Mouse (Mus musculus) kidney, embryonic 16.5 days (tissue): ENCODE measurements around the gene Epn3. TPM values are rescaled to one million over a fixed set of nuclear protein-coding genes. Genes with fewer than 3 reads are reported as not detected.

Experiments used
- ATAC-seq: fragments of 200-750 bp; cut with Nextera tagmentation; 2 replicates; pipeline ENCODE4 v1.8.0; 2017; ENCODE audit warnings: moderate TSS enrichment; ENCODE audit not compliant: low FRiP score, low TSS enrichment
- H3K27ac ChIP-seq: fragments of 300-500 bp; sonication (generic); 2 replicates; pipeline ENCODE4 v1.5.1; 2014; ENCODE audit warnings: low read length
- H3K27me3 ChIP-seq: fragments of 300-500 bp; sonication (generic); 2 replicates; pipeline ENCODE4 v1.6.1; 2014; ENCODE audit warnings: low read length, control low read depth, mixed read lengths; ENCODE audit not compliant: insufficient read depth
- H3K36me3 ChIP-seq: fragments of 300-500 bp; sonication (generic); 2 replicates; pipeline ENCODE4 v1.6.1; 2014; ENCODE audit warnings: low read length, control low read depth, mixed read lengths; ENCODE audit not compliant: insufficient read depth
- H3K4me1 ChIP-seq: fragments of 300-500 bp; sonication (generic); 2 replicates; pipeline ENCODE4 v1.6.1; 2014; ENCODE audit warnings: low read length, control low read depth, mixed read lengths; ENCODE audit not compliant: insufficient read depth
- H3K4me2 ChIP-seq: fragments of 300-500 bp; sonication (generic); replicated peaks from 2 replicates; pipeline ENCODE4 v1.6.1; 2014; ENCODE audit warnings: low read depth, low read length
- H3K4me3 ChIP-seq: fragments of 300-500 bp; sonication (generic); 2 replicates; pipeline ENCODE4 v1.5.1; 2014; ENCODE audit warnings: mild to moderate bottlenecking, low read length
- H3K9ac ChIP-seq: fragments of 300-500 bp; sonication (generic); replicated peaks from 2 replicates; pipeline ENCODE4 v1.6.1; 2014; ENCODE audit warnings: low read length
- H3K9me3 ChIP-seq: fragments of 300-500 bp; sonication (generic); 2 replicates; pipeline ENCODE4 v1.6.1; 2016; ENCODE audit warnings: low read length, control low read depth
- WGBS: fragments of 180-500 bp; shearing (Covaris S2); extraction: QIAGEN DNeasy Blood & Tissue Kit; methylation state at CpG from one replicate; pipeline ENCODE4 v1.1.7; 2014; 5-methylcytosine and 5-hydroxymethylcytosine counted together
- polyA plus RNA-seq: library from polyadenylated mRNA; unstranded; fragments of >200 nt; fragmentation: Nextera tagmentation; extraction: Ambion mirVana; gene quantifications from 2 replicates; pipeline ENCODE4 v1.2.1, GENCODE M21; 2015

Gene Epn3
- polyA plus RNA-seq = 23.4 and 28.2 TPM in 2 replicates

DNA sequence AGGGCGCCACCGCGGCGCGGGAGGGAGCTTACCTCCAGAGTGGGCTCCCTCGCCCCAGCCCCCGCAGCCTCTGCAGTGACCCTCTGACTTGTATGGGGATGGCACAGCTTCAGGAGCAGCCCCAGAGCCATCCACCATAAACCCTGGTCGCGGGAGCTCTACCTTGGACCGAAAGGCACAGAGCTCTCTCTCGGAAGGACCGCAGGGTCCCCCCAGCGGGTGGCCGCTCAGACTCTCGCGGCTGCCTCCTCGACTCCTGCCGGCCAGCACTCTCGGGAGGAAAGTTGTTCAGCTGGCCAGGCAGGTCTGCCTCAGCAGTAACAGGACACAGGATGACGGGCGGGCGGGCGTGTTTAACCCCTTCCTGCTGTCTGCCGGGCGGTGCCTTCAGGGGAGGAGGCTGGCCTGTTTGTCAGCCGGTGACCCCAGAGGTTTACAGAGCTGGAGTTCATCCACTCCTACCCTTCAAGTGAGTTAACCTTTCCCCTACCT is at the start of gene Epn3:
Gene Epn3, minus strand, starts transcription at position 314 of the 492 bp plus-strand sequence.
- peaks cover 4% of the 10 kb centered on the region; the same call in 1 of the 2 replicates for H3K36me3 ChIP-seq
- H3K27me3 ChIP-seq = no peaks in the 10 kb centered on the region
- under 1% methylated on average over 23 of the region's 26 CpGs for WGBS
- H3K9ac ChIP-seq = peak within 1 kb of the TSS; percentile 72
- peak; percentile 74 for ATAC-seq
- no peaks in the 10 kb centered on the region for H3K9me3 ChIP-seq
- peaks cover 53% of the 10 kb centered on the region for H3K4me1 ChIP-seq
- peak within 1 kb of the TSS; percentile 94 for H3K27ac ChIP-seq
- peak within 1 kb of the TSS; percentile 56 for H3K4me2 ChIP-seq
- peak within 1 kb of the TSS; percentile 51 for H3K4me3 ChIP-seq

GRCm38 (mm10) chr11:94548888-94549690 is 49.3 kb upstream of the Epn3 start, which contains the start of gene Rsad1:
Rsad1 (minus strand) TSS chr11:94549255.
- 0 out of 2 replicates have a peak, but pooled peaks cover 6% of the 10 kb centered on the region for H3K36me3 ChIP-seq

DNA sequence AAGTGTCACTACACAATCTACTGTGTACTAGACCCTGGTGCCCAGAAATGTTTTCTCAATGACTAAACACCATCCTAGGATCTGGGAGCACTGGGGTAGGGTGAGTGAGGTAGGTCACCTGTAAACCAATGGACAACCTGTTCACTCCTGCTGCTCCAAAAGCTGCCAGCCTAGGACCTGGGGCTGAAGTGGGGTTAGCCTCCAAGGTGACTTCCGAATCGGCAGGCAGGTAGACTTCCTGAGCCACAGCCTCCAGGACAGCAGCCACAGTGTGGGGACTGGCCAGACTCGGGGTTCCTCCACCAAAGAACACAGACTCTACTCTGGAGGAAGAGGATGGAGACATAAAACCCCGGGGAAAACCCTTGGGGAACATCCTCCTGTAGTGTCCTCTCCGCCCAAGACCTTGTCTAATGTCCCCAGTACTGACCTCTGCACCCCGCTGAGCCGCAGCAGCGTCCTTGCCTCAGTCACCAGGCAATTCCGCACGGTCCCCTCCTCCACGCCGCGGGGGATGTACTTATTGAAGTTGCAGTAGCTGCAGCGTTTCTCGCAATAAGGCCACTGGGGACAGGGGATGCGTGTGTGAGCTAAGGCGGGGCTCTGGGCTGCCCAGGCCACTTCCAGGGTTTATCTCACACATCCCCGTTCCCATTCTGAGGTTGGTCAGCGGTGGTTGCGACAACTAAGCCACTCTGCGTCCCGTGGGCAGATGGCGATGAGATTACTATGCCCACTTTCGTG is 48.4 kb upstream of the Epn3 start:
- H3K4me1 ChIP-seq = peaks cover 14% of the 10 kb centered on the region
- H3K9me3 ChIP-seq = no peaks in the 10 kb centered on the region
- H3K4me3 ChIP-seq = peak overlapping the region; percentile 65
- peak; percentile 24; the same call in 1 of the 2 replicates for ATAC-seq
- peak overlapping the region; percentile 81 for H3K9ac ChIP-seq
- H3K36me3 ChIP-seq = 0 out of 2 replicates have a peak, but pooled peaks cover 6% of the 10 kb centered on the region
- peak overlapping the region; percentile 75 for H3K4me2 ChIP-seq
- 11% methylated on average over 24 of the region's 24 CpGs for WGBS
- no peak overlapping the region for H3K27ac ChIP-seq
- no peaks in the 10 kb centered on the region for H3K27me3 ChIP-seq

More at GRCm38 (mm10) chr11:94548888-94549690, 49.3 kb upstream of the Epn3 start, which contains the start of gene Rsad1:
- no peaks in the 10 kb centered on the region for H3K9me3 ChIP-seq
- peaks cover 9% of the 10 kb centered on the region for H3K4me1 ChIP-seq
- H3K27ac ChIP-seq = peak within 1 kb of the TSS; percentile 90
- H3K4me3 ChIP-seq = peak within 1 kb of the TSS; percentile 65
- 2% methylated on average over 49 of the region's 49 CpGs for WGBS
- peak within 1 kb of the TSS; percentile 81 for H3K9ac ChIP-seq
- peak within 1 kb of the TSS; percentile 75 for H3K4me2 ChIP-seq
- peak; percentile 92 for ATAC-seq
- no peaks in the 10 kb centered on the region for H3K27me3 ChIP-seq

GRCm38 (mm10) chr11:94547271-94547670 is 47.5 kb upstream of the Epn3 start:
- no peak overlapping the region for H3K9ac ChIP-seq
- H3K36me3 ChIP-seq = 0 out of 2 replicates have a peak, but pooled peaks cover 5% of the 10 kb centered on the region
- WGBS = 94% methylated on average over 6 of the region's 6 CpGs
- H3K4me3 ChIP-seq = no peak overlapping the region
- no peak overlapping the region for H3K27ac ChIP-seq
- no peaks in the 10 kb centered on the region for H3K9me3 ChIP-seq
- H3K4me1 ChIP-seq = peaks cover 14% of the 10 kb centered on the region
- ATAC-seq = no peak
- no peak overlapping the region for H3K4me2 ChIP-seq
- no peaks in the 10 kb centered on the region for H3K27me3 ChIP-seq

GRCm38 (mm10) chr11:94546381-94546780 is 46.6 kb upstream of the Epn3 start:
- peaks cover 14% of the 10 kb centered on the region for H3K4me1 ChIP-seq
- H3K36me3 ChIP-seq = 0 out of 2 replicates have a peak, but pooled peaks cover 9% of the 10 kb centered on the region
- no peaks in the 10 kb centered on the region for H3K9me3 ChIP-seq
- no peak overlapping the region for H3K4me2 ChIP-seq
- no peak overlapping the region for H3K4me3 ChIP-seq
- ATAC-seq = no peak
- no peak overlapping the region for H3K9ac ChIP-seq
- H3K27me3 ChIP-seq = no peaks in the 10 kb centered on the region
- no peak overlapping the region for H3K27ac ChIP-seq
- WGBS = 88% methylated on average over 5 of the region's 5 CpGs

- Histone ChIP-seq H3K4me3 (0 out of 2 replicates have a peak overlapping the region, but pooled peaks have one; percentile 7), H3K9me3 (no peaks in the 10 kb centered on the region), H3K27ac (no peak overlapping the region), H3K36me3 (0 out of 2 replicates have a peak, but pooled peaks cover 9% of the 10 kb centered on the region), H3K4me1 (peaks cover 14% of the 10 kb centered on the region), H3K4me2 (peak overlapping the region; percentile 22), H3K9ac (no peak overlapping the region; the same call in 1 of the 2 replicates), H3K27me3 (no peaks in the 10 kb centered on the region)
- no peak for ATAC-seq
- WGBS = 46% methylated on average over 18 of the region's 18 CpGs
Observed at GRCm38 (mm10) chr11:94544422-94544821, 44.6 kb upstream of the Epn3 start.

DNA sequence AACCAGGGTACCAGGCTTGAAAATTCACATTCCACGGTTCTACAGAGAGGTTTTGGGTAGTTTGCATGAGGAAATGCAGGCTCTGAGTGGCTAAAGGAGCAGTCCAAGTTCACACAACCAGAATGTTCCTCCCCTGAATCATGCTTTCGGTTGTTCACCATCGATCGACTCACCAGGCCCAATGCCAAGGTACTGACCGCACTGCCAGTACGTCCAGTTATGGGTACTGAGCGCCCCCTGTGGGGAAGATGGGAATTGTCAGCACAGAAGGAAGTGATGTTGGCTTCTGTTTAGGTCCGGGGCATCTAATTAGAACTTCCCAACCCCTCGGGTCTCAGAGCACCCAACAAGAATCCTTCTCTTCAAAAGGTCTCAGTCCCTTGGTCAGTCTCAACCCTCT is 44.2 kb upstream of the Epn3 start:
- H3K9ac ChIP-seq = no peak overlapping the region; the same call in 1 of the 2 replicates
- H3K4me2 ChIP-seq = peak overlapping the region; percentile 22
- ATAC-seq = peak; percentile 28; the same call in 1 of the 2 replicates
- no peak overlapping the region for H3K27ac ChIP-seq
- no peaks in the 10 kb centered on the region for H3K27me3 ChIP-seq
- no peak overlapping the region for H3K4me3 ChIP-seq
- 26% methylated on average over 9 of the region's 9 CpGs for WGBS
- peaks cover 14% of the 10 kb centered on the region for H3K4me1 ChIP-seq
- no peaks in the 10 kb centered on the region for H3K9me3 ChIP-seq
- 0 out of 2 replicates have a peak, but pooled peaks cover 9% of the 10 kb centered on the region for H3K36me3 ChIP-seq

GRCm38 (mm10) chr11:94543344-94543743 is 43.6 kb upstream of the Epn3 start:
- H3K36me3 ChIP-seq = 0 out of 2 replicates have a peak, but pooled peaks cover 9% of the 10 kb centered on the region
- no peak overlapping the region for H3K4me3 ChIP-seq
- no peak overlapping the region for H3K27ac ChIP-seq
- no peak overlapping the region for H3K9ac ChIP-seq
- ATAC-seq = no peak
- no peak overlapping the region for H3K4me2 ChIP-seq
- 86% methylated on average over 12 of the region's 12 CpGs for WGBS
- no peaks in the 10 kb centered on the region for H3K27me3 ChIP-seq
- no peaks in the 10 kb centered on the region for H3K9me3 ChIP-seq
- peaks cover 17% of the 10 kb centered on the region for H3K4me1 ChIP-seq

- Histone ChIP-seq H3K9me3 (no peaks in the 10 kb centered on the region), H3K9ac (no peak overlapping the region), H3K4me3 (no peak overlapping the region), H3K4me2 (no peak overlapping the region), H3K36me3 (0 out of 2 replicates have a peak, but pooled peaks cover 9% of the 10 kb centered on the region), H3K4me1 (peaks cover 13% of the 10 kb centered on the region; the same call in 1 of the 2 replicates), H3K27ac (no peak overlapping the region), H3K27me3 (no peaks in the 10 kb centered on the region)
- no peak for ATAC-seq
- 82% methylated on average over 4 of the region's 4 CpGs for WGBS
Observed at GRCm38 (mm10) chr11:94542400-94542799, 42.6 kb upstream of the Epn3 start.
